In genomic region chr9:66349144-66349859, GRCm38 (mm10) we compare ENCODE assay signal across 8 mouse cellular contexts. TPM values are rescaled to one million over a fixed set of nuclear protein-coding genes. Genes with fewer than 3 reads are reported as not detected.
DNase-seq lines count a peak whose midpoint lies in the region; ATAC-seq lines count a peak whose summit lies in the region.

No protein-coding gene starts in this region.

- H3K36me3 ChIP-seq in kidney, embryonic 14.5 days (ENCODE audit: control insufficient read depth, insufficient read depth, low read length) = no peaks in the 10 kb centered on the region
- no peaks in the 10 kb centered on the region for H3K36me3 ChIP-seq in hindbrain, embryonic 15.5 days
- H3K36me3 ChIP-seq in midbrain, embryonic 13.5 days = no peaks in the 10 kb centered on the region

- DNase-seq in kidney, adult 9 months = no peak
- DNase-seq in c-Kit-positive CD71-positive TER-119-positive erythroid progenitor cells, embryonic 14.5 days (ENCODE audit: low spot score) = peak; percentile 30
- no peak for DNase-seq in adrenal gland, adult 8-10 months
- no peak for DNase-seq in frontal cortex, postnatal 10 days (ENCODE audit: low spot score in 2 of 2)
- no peak for DNase-seq in cerebellum, adult 9-11 months

- 42% methylated on average over 8 of the region's 8 CpGs for WGBS in kidney, embryonic 14.5 days
- 37% methylated on average over 8 of the region's 8 CpGs for WGBS in hindbrain, embryonic 15.5 days
- WGBS in midbrain, embryonic 13.5 days = 42% methylated on average over 8 of the region's 8 CpGs

- peak overlapping the region; percentile 76 for H3K4me2 ChIP-seq in kidney, embryonic 14.5 days (replicated peaks; ENCODE audit: low read depth, low read length)
- peak overlapping the region; percentile 74 for H3K4me2 ChIP-seq in hindbrain, embryonic 15.5 days
- peak overlapping the region; percentile 83 for H3K4me2 ChIP-seq in midbrain, embryonic 13.5 days (replicated peaks)

- H3K27me3 ChIP-seq in kidney, embryonic 14.5 days (ENCODE audit: control insufficient read depth, insufficient read depth, low read length) = no peaks in the 10 kb centered on the region
- H3K27me3 ChIP-seq in hindbrain, embryonic 15.5 days = no peaks in the 10 kb centered on the region
- H3K27me3 ChIP-seq in midbrain, embryonic 13.5 days = no peaks in the 10 kb centered on the region

- H3K4me1 ChIP-seq in kidney, embryonic 14.5 days (ENCODE audit: control insufficient read depth, insufficient read depth, low read length) = peaks cover 3% of the 10 kb centered on the region; the same call in 1 of the 2 replicates
- peaks cover 18% of the 10 kb centered on the region for H3K4me1 ChIP-seq in hindbrain, embryonic 15.5 days (replicated peaks)
- peaks cover 23% of the 10 kb centered on the region for H3K4me1 ChIP-seq in midbrain, embryonic 13.5 days (replicated peaks)

- peak overlapping the region; percentile 94 for H3K9ac ChIP-seq in kidney, embryonic 14.5 days (ENCODE audit: low read depth, low read length)
- peak overlapping the region; percentile 100 for H3K9ac ChIP-seq in hindbrain, embryonic 15.5 days
- H3K9ac ChIP-seq in midbrain, embryonic 13.5 days (replicated peaks) = peak overlapping the region; percentile 99

- peak overlapping the region; percentile 91 for H3K4me3 ChIP-seq in kidney, embryonic 14.5 days (ENCODE audit: low read length)
- peak overlapping the region; percentile 100 for H3K4me3 ChIP-seq in hindbrain, embryonic 15.5 days
- peak overlapping the region; percentile 96 for H3K4me3 ChIP-seq in midbrain, embryonic 13.5 days (replicated peaks)

- H3K9me3 ChIP-seq in kidney, embryonic 14.5 days (ENCODE audit: control insufficient read depth, low read length) = no peaks in the 10 kb centered on the region
- H3K9me3 ChIP-seq in hindbrain, embryonic 15.5 days = no peaks in the 10 kb centered on the region
- H3K9me3 ChIP-seq in midbrain, embryonic 13.5 days = no peaks in the 10 kb centered on the region

- no peak overlapping the region for H3K27ac ChIP-seq in kidney, embryonic 14.5 days (ENCODE audit: low read depth, low read length)
- peak overlapping the region; percentile 99 for H3K27ac ChIP-seq in hindbrain, embryonic 15.5 days (replicated peaks)
- H3K27ac ChIP-seq in midbrain, embryonic 13.5 days = peak overlapping the region; percentile 98

- no peak; the same call in 1 of the 2 replicates for ATAC-seq in kidney, embryonic 14.5 days (ENCODE audit: low FRiP score, low TSS enrichment)
- ATAC-seq in hindbrain, embryonic 15.5 days (ENCODE audit: low FRiP score, low read depth) = peak; percentile 6; the same call in 1 of the 2 replicates
- ATAC-seq in midbrain, embryonic 13.5 days = no peak

RNA-seq across cellular contexts. Expression of gene Herc1, which starts 0.9 kb away (rescaled TPM):
- polyA plus RNA-seq in kidney, embryonic 14.5 days (2014; fragmentation: Nextera tagmentation; extraction: Ambion mirVana) = 14.9 and 26.9 TPM in 2 replicates
- 42.6 and 44.1 TPM in 2 replicates for polyA plus RNA-seq in hindbrain, embryonic 15.5 days (2015; fragmentation: Nextera tagmentation; extraction: Ambion mirVana)
- polyA plus RNA-seq in midbrain, embryonic 13.5 days (2015; fragmentation: Nextera tagmentation; extraction: Ambion mirVana) = 49.6 and 52.8 TPM in 2 replicates
- total RNA-seq in adrenal gland, adult 8-10 months (2022) = 10 to 100 TPM; 41.9 to 78.0 (median 53.1) TPM
